Mouse (Mus musculus) thymus, postnatal 36 days (tissue): ENCODE data around the gene Maml2.

Source experiments
- DNase-seq, 2 experiments: peaks; one replicate each; pipeline ENCODE4 v3.0.0; 2022; ENCODE audit warnings: mixed read lengths in 2 of 2

The Maml2 gene

DNA sequence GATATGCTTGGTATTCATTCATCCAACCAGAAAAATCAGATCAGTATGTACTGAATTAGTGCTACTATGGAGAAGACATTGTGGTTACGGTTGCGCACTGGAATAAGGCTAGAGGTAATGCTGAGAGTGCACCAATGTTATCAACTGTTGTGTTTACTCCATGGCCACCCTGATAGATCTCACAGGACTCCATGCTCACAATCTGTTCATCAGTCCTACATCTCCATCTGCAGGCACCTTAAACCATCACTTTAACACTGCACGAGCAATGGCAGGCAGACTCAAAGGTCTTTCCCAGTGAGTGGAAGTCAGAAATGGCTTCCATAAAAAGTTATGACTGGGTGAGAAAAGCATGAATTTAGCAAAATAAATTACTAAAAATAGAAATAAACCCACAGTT lies 324.2 kb downstream of the Maml2 start:
- DNase-seq = no peak

DNA sequence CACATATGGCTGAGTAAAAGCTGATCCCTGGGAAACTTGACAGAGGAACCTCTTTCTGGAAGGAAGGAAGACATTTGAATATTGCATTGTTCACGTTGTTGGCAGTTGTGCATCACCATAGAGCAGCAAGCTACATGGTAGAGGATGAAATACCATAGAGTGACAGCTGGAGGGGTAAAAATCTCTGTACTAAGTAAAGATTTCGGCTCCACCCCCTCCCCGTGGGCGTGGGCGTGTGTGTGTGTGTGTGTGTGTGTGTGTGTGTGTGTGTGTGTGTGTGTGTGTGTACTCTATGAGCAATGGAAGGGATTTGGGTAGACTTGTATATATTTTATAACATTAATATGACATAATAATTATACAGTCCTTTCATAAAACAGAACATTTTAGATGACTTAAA lies 324.7 kb downstream of the Maml2 start:
- DNase-seq = no peak

DNA sequence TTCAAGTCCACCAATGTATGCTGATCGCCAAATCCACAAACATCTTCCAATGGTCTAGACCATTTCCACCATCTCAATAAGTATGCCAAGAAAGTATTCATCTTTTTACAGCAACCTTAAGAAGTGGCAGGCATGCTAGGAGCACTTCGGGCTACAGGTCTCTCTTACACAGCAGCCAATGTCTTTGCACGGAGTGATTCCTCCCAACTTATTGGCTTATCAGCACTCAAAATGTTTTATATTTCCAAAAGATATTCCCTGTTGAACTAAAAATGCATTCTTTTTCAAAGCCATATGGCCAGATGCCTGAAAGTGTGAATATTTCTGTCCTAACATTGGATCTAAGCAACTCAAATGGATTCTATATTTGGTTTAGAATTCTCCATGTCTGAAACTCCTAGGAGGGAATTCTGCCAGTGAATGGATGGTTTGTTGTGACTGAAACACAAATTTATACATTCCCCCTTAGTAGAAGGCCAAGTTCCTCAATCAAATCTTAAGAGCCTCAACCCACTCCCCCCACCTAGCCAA lies 326.2 kb downstream of the Maml2 start:
- DNase-seq = no peak

DNA sequence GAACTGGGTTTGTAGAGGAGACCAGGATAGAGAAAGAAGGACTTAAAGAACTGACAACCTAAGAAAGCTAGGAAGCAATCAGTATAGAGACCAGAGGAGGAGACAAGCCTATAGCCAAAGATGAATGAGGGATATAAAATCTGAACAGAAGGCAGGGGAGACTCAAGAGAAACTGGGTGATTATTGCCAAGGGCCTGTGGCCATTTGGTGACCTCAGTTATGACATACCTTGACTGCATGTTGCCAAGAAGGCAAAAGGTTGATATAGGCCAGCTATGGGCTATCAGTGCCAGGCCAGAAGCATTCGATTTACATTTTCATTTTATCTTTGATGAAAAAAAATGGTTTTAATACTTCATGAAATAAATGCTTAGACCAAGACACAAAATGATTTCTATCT lies 327.0 kb downstream of the Maml2 start:
- no peak for DNase-seq

DNA sequence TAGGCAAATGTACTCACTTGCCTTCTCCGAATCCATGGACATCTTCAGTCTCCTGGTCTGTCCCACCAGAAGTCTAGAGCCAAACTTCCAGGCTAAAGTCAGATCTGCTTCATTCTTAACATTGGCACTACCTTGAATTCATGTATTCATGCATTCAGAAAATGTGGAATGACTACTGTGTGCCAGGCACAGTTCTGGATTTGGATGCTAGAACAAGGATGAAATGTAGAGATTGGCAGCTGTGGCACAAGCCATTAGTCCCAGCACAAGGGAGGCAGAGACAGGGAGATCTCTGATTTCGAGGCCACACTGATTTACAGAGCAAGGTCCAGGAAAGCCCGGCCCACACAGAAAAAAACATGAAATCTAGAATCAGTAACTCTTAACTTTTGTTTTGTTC lies 327.5 kb downstream of the Maml2 start:
- DNase-seq = no peak

DNA sequence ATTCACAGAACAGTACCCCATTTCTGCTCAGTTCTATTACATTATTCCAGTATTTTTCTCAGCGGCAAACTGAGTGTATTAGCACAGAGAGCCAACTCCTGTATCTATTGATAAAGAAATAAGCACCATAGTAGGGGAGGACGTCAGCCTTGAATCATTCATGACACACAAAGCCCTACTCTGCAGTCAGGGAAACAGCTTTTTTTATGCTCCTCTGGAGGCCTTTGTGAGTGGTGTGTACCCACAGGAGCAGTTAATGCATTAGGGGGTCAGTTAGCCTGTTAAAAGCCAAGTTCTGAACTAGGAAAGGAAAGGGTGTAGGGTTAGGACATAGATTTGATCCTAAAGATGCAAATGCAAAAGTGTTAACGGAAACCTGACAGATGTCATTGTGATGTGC lies 328.7 kb downstream of the Maml2 start:
- DNase-seq = no peak

DNA sequence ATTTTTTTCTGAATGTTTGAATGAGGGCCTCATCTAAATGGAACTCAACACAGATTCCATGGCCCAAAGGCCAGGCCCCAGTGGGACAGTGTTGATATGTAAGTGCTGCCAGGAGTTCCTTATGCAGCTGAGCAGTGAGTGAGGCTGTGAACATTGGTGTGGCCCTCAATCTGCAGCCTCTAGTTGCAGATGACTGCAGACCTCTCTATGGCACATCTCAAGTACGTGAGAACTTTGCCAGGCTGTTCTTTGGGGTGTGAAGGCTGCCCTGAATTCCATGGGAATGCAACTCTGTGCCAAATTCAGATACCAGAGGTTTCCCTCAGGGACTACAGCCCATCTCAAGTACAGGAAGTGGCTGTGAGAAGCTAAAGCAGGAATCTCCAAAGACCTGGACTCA lies 335.6 kb downstream of the Maml2 start:
- no peak for DNase-seq

DNA sequence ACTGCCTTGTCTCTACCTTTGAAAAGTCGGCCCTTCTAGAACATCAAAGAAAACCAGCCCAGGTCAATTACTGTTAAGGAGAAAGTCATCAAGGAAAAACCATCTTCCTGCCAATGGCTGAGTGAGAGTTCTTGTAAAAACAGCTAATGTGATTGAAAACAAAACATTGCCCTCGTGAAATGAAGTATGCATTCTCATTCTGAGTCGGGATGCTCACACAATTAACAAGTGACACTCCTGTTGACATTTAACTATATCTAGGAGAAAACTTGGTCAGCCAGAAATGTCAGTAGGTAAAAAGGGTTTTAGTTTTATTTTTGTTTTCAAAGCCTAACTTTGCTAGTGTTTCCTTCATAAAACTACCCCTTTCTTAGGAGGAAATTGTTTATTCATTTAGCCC lies 341.9 kb downstream of the Maml2 start:
- DNase-seq = no peak

DNA sequence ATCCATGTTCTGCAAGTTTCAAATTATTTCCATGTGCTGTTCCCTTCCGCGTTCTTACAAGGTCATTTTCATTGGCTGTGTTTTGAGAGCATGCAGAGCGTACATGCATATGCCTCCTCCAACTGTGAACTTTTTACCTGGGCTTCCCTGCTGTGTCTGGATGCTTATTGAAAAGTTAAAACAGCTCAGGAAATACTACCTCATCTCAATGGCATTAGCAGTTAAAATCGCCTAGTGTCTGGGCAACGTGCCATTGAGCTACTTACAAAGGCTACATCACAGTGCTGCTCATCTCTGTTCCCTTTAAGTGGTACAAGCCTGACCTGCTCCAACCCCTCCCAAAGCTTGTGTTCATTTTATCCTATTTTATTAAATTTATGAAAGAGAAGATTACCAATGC lies 347.4 kb downstream of the Maml2 start:
- DNase-seq = no peak

DNA sequence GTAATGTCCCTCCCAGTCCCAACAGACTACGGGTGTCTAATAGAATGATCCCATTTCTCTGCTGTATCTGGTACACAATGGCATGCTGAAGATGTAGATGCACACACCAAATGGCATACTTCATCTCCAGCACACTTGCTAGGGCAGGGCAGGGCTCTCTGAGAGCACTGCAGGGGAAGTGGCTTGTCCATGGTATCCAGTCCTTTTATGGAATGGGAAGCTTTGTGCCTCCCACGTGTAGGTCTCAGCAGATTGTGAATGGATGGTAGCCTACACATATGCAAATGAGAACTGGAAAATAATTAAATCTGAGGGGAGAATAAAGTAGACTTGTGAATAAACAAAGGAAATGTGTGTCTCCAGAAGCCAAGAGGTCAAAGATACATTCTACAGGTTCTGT lies 353.3 kb downstream of the Maml2 start:
- DNase-seq = no peak

DNA sequence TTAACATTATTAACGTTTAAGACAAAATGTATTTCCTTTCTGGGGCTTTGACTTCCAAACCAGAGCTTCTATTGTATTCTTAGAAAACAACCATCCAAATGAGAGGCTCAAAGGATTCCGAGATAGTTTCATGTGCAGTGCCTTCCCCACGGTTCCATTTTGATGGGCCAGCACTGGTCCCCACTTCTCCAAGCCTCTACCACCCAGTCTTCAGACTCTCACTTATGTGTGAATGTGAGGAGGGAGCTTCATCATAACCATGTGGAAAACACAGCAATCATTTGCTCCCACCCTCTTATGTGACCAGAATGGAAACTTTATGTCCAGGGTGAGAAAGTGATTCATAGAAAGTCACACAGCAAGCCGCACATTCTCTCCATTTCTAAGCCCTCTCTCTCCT lies 354.1 kb downstream of the Maml2 start:
- no peak for DNase-seq

DNA sequence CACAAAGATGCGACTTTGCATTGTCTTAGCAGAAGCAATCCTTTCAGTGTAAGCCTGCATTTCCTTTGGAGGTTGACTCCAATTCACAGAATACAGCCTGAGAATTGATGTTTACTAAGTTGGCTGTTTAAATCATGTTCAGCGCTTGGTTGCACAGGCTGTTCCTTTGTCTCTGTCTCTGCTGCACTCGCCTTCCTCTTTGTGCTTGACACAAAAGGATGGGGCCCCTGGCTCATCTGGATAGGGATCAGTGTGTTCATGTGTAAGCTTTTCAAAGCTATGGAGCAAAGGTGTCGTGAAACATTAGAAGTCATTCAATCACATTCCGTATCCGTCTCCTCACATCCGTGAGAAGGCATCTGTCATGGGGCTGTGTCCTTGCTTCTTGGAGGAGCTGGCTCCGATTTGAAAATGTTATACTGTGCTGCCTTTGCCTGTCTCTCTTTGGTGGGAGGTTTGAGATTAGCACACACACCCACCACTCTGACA lies 354.7 kb downstream of the Maml2 start:
- DNase-seq = no peak

DNA sequence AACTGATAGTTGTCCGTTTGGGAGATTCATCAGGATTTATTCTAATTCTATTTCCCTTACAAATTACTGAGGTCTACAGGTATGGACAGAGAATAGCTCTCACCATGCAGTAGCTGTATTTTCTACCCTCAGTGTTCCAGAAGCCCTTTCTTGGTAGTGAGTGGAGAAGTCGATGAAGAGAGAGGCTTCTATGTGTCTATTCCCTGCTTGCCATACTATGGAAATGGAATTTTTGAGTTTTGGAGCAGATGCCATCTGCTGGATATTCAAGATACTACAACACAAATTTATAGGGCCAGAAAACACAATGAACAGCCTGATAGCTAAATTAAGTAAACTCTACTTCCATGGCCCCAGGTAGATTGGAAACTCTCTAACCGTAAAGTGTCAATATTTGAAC lies 355.2 kb downstream of the Maml2 start:
- no peak for DNase-seq

DNA sequence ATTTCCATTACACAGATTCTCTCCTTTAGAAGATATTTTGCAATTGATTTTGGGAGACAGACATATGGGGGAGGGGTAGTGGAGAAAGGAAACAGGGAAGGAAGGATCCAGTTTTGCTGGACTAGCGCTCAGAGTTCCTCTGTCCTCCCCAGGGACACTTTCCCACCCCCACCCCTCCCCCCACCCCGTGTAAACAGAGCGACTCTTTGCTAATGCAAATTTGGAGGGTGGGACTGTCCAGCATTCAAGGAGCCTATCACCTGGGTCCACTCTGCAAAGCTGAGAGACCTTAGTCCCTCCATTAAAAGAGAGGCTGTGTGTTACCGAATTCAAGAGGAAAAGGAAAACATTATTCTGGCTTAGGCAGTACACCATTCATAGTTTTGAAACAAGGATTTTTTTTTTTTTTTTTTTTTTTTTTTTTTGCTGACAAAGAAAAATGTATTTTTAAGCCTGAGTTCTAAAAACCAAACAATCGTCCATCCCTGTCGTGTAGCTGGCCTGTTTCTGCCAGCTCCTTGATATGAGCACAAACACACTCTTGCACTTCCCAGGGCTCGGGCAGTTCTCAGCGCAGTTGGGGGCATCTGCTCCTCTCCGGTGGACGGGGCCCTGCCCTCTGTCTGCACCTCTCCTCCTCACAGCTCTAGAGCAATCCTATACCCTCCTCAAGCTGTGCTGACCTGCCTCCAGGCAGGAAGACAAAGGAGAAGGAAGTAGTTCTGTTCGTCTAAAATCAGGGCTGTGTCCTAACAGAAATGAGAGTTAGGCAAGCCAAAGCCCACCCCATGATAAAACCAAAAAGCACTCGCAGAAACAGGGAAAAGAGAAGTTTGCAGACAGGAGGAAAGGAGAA lies 364.2 kb downstream of the Maml2 start:
- no peak for DNase-seq

DNA sequence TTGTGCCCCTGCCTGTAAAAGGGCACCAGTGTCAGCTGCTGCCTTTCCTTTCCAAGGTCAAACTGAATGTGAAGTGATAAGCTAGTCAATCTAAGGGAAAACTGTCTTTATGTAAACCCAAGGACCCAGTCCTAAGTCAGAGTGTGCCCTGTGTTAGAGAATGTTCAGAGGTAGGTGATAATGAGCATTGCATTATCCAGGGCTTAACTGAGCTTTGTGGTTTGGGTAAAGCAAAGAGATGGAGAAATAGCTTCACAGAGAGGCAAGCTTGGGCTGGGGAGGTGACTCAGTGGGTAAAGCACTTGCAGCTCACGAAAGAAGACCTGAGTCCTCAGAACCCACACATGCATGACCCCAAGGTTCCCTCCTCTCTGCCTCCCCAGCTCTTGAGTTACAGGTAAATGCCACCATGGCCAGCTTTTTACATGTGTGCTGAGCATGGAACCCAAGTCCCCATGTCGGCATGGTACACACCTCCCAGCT lies 367.8 kb downstream of the Maml2 start:
- DNase-seq = no peak

DNA sequence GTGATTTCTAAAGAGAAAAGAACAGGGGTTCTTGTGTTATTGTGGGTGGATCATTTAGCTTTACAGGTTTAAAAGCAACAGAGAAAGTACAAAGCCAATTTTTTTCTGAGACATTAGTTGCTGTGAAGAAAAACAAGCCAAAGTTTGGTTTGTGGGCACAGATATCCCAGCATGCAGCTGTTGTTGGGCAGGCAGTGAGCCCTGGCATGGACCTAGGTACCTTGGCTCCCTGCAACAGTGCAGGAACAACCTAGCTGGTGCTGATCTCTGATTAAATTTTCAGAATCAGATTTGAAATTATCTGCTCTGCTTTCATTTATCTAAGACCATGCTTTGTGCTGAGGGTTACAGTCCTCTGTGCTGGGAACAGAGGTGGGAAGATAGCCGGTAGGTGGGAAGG lies 370.2 kb downstream of the Maml2 start:
- no peak for DNase-seq

DNA sequence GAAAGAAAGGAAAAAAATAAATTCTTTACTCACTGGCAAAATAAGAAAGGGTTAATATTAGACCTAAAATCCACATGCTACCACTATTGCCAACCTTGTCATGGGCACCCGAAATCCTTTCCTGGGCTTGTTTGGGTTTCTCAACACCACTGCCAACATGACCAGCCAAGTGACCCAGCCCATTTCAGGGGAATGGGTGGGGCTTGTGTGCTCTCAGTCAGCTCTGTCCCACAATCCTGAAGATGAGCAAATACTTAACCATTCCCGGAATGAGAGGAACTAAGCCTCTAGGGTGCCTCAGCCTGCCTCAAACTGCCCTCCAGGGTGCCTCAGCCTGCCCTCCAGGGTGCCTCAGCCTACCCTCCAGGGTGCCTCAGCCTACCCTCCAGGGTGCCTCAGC lies 371.0 kb downstream of the Maml2 start:
- DNase-seq = no peak

DNA sequence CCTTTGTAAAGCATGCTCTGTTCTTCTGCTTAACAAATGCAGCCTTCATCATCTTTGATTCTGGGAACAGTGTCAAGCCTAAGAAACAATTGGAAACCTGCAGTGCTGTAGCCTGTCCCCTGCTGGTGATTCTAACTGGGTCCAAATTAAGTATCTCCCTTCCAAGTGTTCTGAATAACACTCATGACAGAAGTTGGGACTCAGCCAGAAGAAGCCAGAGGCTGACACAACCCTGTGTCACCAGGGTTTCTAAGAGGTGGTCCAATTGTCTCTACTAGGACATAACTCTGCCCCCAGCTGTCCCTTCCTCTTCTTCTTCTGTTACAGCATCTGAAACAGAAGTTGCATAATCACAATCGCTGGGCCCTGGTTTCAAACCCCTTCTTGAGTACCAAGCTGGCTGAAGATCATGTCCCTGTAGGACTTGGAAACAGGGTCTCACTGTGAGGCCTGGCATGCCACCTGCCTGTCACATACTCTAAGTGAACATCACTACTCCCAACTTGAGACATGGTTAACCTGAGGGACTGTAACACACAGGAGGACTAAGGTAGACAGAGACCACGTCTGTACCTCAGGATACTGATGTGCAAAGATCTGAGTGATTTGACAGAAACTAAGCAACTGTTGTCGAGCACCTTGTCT lies 373.5 kb downstream of the Maml2 start:
- DNase-seq = no peak

DNA sequence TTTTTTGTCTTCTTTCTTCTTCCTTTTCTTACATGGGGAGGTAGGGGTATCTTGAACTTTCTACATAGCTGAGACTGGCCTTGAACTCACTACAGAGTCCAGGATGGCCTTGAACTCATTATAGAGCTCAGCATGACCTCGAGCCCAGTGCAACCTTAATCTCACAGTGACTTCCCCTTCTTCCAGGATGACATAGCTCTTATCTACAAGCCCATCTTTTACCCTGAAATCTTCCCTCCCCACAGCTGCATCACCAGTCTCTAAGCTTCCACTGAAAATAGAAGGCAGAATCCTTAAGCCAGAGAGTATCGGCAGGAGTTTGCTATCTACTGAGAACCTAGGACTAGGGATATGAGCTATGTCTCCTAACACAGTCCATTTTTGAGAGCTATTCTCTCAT lies 375.5 kb downstream of the Maml2 start:
- DNase-seq = no peak

DNA sequence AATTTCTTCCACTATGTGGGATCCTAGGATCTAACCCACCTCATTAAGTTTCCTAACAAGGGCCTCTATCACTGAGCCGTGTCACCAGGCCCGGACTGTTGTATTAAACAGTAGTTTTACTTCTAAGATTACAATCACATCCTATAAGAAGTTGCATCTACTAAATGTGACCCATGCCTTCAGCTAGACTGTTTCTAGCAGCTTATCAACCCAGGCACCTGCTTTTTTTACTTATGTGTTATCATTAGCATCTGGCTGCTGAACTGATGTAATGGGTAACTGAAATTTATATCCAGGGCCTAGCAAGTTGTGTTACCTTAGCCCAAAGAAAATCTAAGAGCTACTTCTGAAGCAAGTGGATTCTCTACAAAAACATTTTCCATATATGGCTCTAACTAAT lies 380.3 kb downstream of the Maml2 start:
- DNase-seq = no peak

DNA sequence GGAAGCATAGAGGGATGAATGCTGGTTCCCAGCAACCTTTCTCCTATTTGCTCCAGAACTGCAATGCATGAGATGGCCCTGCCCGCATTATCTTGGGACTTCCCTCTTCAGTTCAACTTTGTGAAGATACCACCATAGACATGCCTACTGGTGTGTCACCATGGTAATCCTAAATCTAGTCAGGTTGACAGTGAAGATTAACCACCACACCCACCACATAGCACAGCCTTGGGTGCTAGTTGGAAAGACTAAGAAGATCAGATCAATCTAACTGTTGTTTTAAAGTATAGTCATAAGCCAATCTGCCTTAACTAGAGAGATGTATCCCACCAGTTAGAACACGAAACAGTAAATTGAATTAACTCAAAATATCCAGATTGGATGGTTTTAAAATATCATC lies 381.9 kb downstream of the Maml2 start:
- no peak for DNase-seq

DNA sequence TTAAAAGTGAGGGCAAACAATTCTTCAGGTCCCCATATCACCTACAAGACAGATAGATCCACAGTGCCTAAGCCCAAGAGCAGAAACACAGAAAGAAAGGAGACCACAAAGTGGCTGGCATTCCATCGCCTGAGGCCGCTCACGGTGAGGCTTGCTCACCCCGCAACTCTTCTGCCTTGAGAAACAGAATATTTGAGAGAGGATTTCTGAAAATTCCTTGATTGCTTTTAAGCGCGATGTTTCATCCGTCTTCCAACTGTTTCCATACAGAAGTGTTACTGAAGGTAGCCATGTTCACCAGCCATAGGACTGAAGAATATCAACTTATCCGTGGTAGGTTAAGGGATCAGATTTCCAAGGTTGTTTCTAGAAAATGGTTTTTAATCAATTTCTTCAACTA lies 383.4 kb downstream of the Maml2 start:
- DNase-seq = no peak

DNA sequence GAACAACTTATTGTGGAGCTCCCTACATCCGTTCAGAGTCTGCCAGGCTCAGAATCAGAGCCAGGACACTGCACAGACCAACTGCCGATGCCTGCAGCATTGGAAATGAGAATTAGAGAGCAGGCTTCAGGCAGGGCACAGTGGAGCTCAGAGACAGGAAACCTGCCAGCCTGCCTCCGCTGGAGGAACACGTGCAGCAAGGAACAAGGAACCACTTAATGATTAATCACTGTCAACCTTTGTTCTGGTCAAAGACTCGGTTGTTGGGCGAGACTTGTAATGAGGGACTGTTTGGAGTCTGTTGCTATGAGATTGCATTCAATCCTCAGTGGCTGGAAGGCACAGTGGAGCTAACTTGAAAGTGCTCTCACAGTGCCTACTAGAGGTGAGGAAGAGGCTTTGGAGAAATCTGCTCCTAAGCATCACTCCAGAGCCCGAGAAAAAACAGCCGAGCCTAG lies 383.9 kb downstream of the Maml2 start:
- DNase-seq = no peak

DNA sequence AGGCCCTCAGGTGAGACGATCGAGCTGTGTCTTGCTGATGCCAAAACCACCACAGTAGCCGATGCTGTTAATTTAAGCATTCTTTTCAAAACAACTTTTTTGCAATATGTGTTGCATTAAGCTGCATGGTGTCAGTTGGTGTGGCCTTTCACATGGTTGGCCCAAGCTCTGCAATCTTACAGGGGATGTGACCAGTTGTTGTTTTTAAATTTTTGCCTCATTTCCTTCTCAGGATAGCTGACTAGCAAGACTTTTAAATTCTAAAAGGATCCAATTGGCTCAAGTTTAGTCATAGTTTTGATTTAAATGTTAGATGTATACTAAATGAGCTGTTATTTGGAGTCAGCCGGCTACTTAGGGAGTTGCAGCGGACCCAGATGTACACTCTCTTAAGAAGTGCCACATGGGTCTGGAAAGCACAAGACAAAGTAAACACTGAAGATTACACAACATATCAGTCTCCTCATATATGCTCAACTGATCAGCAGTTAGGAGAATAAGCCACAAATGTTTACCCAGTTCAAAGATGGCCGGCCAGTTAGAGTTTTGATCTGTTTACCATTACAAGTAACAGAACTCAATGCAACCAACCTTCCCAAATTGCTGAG lies 386.7 kb downstream of the Maml2 start:
- DNase-seq = no peak
